Mouse (Mus musculus) layer of hippocampus, adult 9-11 months (tissue): ENCODE measurements around the gene Gm21972.
A peak's percentile ranks its signal among the peaks of the same experiment; 100 is the strongest.

Experiments used
- DNase-seq: peaks from one replicate; pipeline ENCODE4 v3.0.0; 2022

Gm21972 gene

DNA sequence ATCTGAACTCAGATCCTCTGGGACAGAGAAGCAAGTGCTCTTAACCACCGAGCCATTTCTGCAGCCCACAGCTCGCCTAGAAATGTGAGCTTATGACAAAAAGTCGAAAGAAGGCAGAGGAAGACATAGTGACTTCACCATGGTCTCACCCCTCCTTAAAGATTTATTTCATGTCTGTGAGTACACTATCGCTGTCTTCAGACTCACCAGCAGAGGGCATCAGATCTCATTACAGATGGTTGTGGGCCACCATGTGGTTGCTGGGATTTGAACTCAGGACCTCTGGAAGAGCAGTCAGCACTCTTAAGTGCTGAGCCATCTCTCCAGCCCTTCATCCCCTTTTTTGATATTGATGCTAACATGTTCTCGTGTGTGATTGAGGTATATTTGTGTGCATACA, 41.2 kb downstream of the Gm21972 start:
- no peak for DNase-seq

DNA sequence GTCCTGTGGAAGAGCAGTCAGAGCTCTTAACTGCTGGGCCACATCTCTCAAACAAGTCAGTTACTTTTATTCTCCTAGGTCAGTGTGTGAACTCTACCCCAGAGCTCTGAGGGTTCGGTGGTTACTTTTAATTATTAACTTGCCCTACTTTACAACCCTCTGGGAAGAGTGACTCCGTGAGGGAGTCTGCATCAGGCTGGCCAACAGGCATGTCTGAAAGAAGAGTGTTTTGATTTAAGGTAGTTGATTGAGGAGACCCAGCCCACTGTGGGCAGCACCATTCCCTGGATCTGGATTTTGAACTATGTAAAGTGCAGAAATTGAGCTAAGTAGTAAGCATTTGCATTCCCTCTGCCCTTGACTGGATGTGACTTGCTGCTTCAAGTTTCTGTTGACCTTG, 42.6 kb downstream of the Gm21972 start:
- DNase-seq, result no peak

DNA sequence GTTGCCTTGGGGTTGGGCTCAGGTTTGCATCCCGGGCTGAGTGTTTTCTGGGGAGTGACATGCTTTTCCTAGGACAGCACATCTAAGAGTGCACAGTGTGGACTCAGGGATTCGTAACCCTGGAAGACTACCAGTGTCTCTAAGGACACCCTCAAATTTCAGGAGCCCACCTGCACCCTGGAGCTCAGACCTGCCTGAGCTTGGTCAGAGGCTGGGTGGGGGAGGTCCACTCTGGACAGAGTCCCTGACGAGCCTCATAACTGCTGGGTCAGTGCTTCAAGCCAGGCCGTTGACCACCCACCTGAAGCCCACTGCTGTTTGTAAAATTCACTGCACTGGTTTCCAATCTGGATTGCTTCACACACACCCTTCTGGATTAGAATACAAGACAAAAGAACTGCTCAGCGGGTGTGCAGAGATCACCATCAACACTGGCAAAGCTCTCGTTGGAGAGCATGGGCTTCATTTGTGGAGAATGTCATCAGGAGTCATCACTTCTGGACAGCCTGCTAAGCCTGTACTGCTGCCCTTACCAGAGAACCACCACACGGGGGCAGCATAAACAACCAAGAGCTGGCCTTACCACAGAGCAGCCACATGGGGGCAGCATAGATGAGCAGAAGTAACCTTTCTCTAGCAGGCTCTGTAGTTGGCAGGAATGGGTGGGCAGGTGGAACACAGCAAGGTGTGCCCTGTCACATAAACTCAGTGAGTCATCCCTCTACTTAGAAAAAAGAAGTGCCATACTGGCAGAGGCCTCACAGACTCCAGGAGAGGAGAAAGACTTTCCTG, 45.2 kb downstream of the Gm21972 start:
- peak; percentile 83 for DNase-seq

GRCm38 (mm10) chr1:86182004-86182709, 48.7 kb downstream of the Gm21972 start:
- no peak for DNase-seq

- DNase-seq, result no peak
Measured at GRCm38 (mm10) chr1:86183577-86184263, 50.3 kb downstream of the Gm21972 start.

DNA sequence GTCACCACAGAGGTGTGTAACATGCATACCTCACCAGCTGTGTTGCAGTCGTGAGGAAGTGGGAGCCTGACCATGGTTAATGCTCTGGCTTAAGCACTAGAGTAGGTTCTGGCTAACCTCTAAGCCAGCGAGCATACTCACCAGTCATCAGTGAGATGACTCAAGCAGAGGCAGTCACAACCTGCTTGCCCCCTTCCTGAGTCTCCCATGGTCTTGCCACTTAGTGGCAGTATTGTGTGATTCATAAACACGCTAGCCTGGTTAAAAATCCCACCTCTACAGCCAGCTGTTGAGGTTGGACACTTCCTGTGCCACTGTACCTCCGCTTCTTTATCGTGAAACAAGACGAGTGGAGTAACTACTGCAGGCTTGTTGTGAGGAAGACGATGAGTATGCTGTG, 53.3 kb downstream of the Gm21972 start:
- no peak for DNase-seq

GRCm38 (mm10) chr1:86187856-86188255, 54.4 kb downstream of the Gm21972 start:
- no peak for DNase-seq

DNA sequence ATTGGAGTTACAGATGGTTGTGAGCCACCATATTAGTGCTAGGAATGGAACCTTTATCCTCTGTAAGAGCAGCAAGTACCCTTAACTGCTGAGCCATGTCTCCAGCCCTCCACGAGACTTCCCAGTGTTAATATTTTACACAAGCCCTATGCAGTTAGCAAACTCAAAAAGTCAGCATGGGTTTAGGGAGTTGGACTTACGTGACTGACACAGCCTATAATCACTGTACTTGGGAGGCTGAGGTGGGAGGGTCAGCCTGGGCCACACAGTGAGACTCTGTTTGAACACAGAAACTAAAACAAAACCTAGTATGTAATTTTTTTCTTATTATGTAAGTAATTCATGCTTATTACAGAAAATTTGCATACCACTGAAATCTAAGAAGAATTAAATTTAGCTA, 54.8 kb downstream of the Gm21972 start:
- no peak for DNase-seq

DNA sequence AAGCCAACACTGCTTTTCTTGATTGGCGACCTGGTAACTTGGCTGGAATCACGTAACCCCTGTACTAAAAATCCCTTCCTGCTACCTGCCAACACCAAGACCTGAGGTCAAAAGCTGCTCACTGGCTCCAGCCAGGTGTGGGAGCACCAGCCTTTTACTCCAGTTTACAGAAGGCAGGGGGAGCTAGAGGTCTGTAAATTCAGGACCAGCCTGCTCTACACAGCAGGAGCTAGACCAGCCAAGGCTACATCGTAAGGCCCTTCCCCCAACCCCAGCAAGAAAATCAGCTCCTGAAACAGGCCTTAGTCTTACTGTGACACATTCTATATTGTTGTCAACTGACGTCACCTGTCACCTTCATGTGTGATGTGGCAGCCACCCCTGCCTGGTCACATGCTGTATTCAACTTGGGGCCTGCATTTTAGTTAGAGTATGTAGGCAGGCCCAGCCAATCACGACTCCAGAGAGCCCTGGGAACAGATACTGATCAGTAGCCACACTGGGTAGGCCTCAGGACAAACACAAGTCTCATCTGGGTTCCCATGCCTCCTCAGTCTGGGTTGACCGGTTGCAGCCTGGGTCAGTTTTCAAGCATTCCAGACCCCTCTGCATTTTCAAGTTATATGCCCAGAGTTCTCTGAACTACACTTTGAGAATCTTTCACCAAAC, 55.7 kb downstream of the Gm21972 start:
- DNase-seq, result no peak

DNA sequence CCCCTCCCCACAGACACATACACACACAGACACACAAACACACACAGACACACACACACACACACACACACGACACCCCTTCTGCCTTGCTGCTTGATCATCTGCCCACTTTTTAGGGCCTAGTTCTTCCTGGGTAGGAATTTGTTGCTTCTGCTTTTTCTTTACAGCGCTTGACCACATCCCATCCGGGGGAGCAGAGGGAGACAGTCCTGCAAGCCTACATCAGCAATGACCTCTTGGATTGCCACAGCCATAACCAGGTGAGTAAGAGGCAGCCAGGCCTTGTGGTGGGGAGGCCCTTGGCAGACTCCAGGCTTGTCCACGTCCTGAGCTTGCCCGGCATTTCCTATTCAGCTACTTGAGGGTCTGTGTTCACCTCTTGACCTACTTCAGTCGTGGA, 57.4 kb downstream of the Gm21972 start:
- no peak for DNase-seq

- DNase-seq, result no peak
Measured at GRCm38 (mm10) chr1:86194044-86194443, 60.6 kb downstream of the Gm21972 start.

DNA sequence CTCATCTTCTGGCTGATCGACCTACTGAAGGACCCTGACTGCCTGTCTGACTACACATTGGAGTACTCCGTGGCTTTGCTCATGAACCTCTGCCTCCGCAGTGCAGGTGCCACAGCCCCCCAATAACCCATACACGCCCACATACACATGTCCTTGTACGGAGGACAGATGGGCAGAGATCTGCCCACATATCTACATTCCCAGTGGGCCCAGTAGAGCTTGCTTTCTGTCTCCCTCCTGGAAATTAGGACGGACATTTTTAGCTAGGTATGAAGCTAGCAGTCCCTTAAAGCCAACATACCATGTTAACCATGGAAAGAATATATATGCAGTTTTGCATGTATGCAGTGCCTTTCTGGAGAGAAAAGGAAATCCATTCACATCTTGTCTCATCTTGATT, 64.8 kb downstream of the Gm21972 start:
- peak; percentile 41 for DNase-seq

GRCm38 (mm10) chr1:86199026-86199425, 65.6 kb downstream of the Gm21972 start:
- DNase-seq, result no peak

GRCm38 (mm10) chr1:86201312-86201711, 67.9 kb downstream of the Gm21972 start:
- no peak for DNase-seq

DNA sequence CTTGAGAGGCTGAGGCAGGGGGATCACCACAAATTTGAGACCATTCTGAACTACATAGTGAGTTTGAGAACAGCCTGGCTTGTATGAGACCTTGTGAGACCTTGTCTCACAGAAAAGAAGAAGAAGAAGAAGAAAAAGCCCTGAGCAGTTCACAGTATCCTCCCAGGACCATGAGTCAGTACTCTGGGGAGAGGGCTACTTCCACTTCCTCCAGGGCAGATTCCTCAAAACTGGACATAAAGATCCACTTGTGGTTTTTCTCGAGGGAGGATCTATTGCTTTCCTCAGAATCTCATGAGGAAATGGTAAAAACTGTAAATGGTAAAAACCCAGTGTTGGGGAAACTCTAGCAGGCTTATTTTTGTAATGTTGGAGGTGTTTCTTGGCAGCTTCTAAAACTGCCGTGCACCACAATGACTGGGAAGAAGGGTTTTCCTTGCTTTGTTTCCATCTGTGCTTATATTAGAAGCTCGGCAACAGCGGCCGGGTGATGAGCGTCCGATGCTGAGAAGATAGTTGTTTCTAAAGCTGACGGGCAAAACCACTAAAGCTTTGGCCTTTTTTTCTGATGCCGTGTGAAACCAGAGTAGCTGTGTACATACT, 69.3 kb downstream of the Gm21972 start:
- DNase-seq, result peak; percentile 45

- no peak for DNase-seq
Measured at GRCm38 (mm10) chr1:86210676-86211075, 77.2 kb downstream of the Gm21972 start.

DNA sequence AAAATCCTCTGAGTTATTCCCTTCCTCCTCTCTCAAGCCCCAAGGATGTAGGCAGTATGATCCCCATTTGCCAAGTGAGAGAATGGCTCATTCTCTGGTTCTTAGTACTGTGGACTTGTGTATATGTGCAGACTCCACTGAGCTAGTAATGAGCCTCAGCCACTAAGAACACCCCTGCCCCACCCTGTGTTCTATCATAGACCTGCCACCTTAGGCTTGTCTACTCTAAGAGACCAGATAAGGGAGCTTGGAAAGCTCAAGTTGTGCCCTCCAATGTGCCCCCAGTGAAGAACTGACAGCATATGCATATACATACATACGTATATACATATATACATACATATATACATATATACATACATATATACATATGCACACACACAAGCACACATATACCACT, 78.1 kb downstream of the Gm21972 start:
- no peak for DNase-seq
